Mouse (Mus musculus) kidney, embryonic 14.5 days (tissue): ENCODE results near the gene Apoc2. TPM values are rescaled to one million over a fixed set of nuclear protein-coding genes. Genes with fewer than 3 reads are reported as not detected.

Experiments used
- ATAC-seq: fragments of 200-750 bp; cut with Nextera tagmentation; 2 replicates; pipeline ENCODE4 v1.8.0; 2017; ENCODE audit warnings: moderate number of reproducible peaks, mild to moderate bottlenecking, moderate TSS enrichment, moderate library complexity; ENCODE audit not compliant: low FRiP score, low TSS enrichment
- H3K27ac ChIP-seq: fragments of 300-500 bp; sonication (generic); 2 replicates; pipeline ENCODE4 v1.5.1; 2014; ENCODE audit warnings: low read depth, mild to moderate bottlenecking, low read length, moderate library complexity, mixed read lengths
- H3K27me3 ChIP-seq: fragments of 300-500 bp; sonication (generic); 2 replicates; pipeline ENCODE4 v1.6.1; 2014; ENCODE audit warnings: mild to moderate bottlenecking, low read length; ENCODE audit not compliant: control insufficient read depth, insufficient read depth
- H3K36me3 ChIP-seq: fragments of 300-500 bp; sonication (generic); 2 replicates; pipeline ENCODE4 v1.6.1; 2014; ENCODE audit warnings: low read length, mixed read lengths; ENCODE audit not compliant: control insufficient read depth, insufficient read depth
- H3K4me1 ChIP-seq: fragments of 300-500 bp; sonication (generic); 2 replicates; pipeline ENCODE4 v1.6.1; 2014; ENCODE audit warnings: low read length, mixed read lengths; ENCODE audit not compliant: control insufficient read depth, insufficient read depth
- H3K4me2 ChIP-seq: fragments of 300-500 bp; sonication (generic); replicated peaks from 2 replicates; pipeline ENCODE4 v1.6.1; 2014; ENCODE audit warnings: low read depth, mild to moderate bottlenecking, low read length
- H3K4me3 ChIP-seq: fragments of 300-500 bp; sonication (generic); 2 replicates; pipeline ENCODE4 v1.5.1; 2014; ENCODE audit warnings: mild to moderate bottlenecking, low read length
- H3K9ac ChIP-seq: fragments of 300-500 bp; sonication (generic); 2 replicates; pipeline ENCODE4 v1.6.1; 2014; ENCODE audit warnings: low read depth, mild to moderate bottlenecking, low read length, moderate library complexity
- H3K9me3 ChIP-seq: fragments of 300-500 bp; sonication (generic); 2 replicates; pipeline ENCODE4 v1.6.1; 2016; ENCODE audit warnings: low read length; ENCODE audit not compliant: control insufficient read depth
- WGBS: fragments of 180-500 bp; shearing (Covaris S2); extraction: QIAGEN DNeasy Blood & Tissue Kit; methylation state at CpG from one replicate; pipeline ENCODE4 v1.1.7; 2014; 5-methylcytosine and 5-hydroxymethylcytosine counted together
- polyA plus RNA-seq: library from polyadenylated mRNA; unstranded; fragments of >200 nt; fragmentation: Nextera tagmentation; extraction: Ambion mirVana; gene quantifications from 2 replicates; pipeline ENCODE4 v1.2.1, GENCODE M21; 2014

Apoc2 gene
- polyA plus RNA-seq, 1 experiment from 2014 or later: 1.2 TPM

DNA sequence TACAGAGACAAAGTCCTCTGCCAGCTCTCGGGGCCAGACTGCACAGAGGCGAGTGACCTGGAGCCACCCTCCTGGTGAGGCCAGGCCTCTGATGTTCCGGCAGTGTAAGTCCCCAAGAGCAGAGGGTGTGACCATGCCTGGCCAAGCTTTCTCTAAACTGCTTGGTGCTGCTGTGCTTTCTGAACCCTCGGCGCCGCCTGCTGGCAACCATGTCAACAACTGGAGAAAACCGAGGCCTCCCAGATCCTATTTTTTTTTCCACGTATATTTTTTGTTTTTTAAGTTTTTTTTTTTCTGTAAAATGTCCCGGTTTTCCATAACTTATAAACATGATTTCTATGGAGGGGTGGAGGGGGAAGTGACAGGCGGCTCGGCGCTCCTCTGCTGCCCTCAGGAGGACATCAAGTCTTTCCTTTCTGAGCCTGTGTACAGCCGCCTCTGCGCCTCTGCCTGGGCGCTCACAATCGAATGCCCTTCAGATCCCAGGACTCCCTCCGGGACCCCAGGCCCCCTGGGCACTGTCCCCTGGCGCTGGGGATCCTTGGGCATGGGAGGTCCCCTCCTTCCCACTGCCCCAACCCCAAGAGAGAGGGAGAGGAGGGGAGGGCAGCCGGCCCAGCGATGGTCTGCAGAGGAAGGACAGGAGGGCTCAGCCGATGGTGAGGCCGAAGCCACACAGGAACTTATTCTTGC is 23.5 kb upstream of the Apoc2 start:
- Histone ChIP-seq H3K27ac (peak overlapping the region; percentile 30; the same call in 1 of the 2 replicates), H3K9me3 (no peaks in the 10 kb centered on the region), H3K4me3 (no peak overlapping the region), H3K4me2 (no peak overlapping the region), H3K4me1 (peaks cover 8% of the 10 kb centered on the region; the same call in 1 of the 2 replicates), H3K27me3 (no peaks in the 10 kb centered on the region), H3K36me3 (peaks cover 31% of the 10 kb centered on the region), H3K9ac (peak overlapping the region; percentile 28; the same call in 1 of the 2 replicates)
- peak; percentile 65 for ATAC-seq
- WGBS: 32% methylated on average over 22 of the region's 22 CpGs

DNA sequence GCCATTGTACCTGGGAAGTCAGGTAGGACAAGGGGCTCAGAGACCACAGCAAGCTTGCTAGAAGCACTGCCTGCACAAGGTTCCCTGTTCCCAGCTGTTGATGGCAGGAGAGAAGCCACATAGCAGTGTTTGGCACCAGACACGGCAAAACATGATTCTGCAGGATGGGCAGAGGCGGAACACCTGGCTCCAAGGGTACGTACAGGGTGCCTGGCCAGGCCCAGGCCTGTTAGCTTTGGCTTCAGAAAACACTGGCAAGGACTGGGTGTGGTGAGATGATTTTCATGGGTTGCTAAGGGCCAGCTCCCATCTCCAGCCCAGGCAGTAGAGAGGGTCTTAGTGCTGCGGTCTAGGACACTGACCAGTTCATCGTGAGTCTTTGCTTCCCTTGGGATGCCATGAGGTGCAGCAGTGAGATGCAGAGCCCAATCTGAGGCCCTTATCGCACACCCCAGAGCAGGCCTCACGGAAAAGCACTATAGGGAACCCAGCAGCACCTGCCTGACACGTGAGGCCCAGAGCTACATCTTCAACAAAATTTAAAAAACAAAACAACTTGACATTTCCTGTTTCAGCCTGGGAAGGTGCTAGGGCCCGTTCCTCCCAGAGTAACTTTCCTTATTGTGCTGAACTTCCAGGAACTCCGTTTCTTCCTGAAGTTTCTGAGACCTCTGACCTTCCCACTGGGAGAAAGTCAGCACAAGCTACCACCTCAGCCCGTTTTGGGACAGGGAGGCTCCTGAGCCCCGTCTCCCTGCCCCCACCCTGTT is 22.7 kb upstream of the Apoc2 start:
- Histone ChIP-seq H3K27me3 (no peaks in the 10 kb centered on the region), H3K9me3 (no peaks in the 10 kb centered on the region), H3K4me1 (peaks cover 8% of the 10 kb centered on the region; the same call in 1 of the 2 replicates), H3K27ac (peak overlapping the region; percentile 30; the same call in 1 of the 2 replicates), H3K36me3 (peaks cover 29% of the 10 kb centered on the region), H3K4me2 (no peak overlapping the region), H3K9ac (peak overlapping the region; percentile 28; the same call in 1 of the 2 replicates), H3K4me3 (no peak overlapping the region)
- no peak for ATAC-seq
- WGBS: 67% methylated on average over 12 of the region's 12 CpGs

DNA sequence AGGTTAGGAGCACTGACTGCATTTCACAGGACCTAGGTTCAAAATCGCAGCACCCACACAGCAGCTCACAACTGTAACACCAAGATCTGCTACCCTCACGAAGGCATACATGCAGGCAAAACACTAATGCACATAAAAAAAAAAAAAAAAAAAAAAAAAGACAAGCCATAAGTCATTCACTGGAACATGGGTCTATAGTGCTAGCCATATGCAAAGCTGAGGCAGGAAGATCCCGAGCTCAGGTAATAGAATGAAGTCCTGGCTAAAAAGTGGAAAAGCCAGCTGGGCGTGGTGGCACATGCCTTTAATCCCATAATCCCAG is 22.0 kb upstream of the Apoc2 start:
- Histone ChIP-seq H3K27me3 (no peaks in the 10 kb centered on the region), H3K9ac (no peak overlapping the region), H3K4me1 (peaks cover 11% of the 10 kb centered on the region; the same call in 1 of the 2 replicates), H3K4me3 (no peak overlapping the region), H3K27ac (no peak overlapping the region), H3K9me3 (no peaks in the 10 kb centered on the region), H3K4me2 (no peak overlapping the region), H3K36me3 (peaks cover 29% of the 10 kb centered on the region)
- 71% methylated on average over 4 of the region's 4 CpGs for WGBS
- no peak for ATAC-seq

DNA sequence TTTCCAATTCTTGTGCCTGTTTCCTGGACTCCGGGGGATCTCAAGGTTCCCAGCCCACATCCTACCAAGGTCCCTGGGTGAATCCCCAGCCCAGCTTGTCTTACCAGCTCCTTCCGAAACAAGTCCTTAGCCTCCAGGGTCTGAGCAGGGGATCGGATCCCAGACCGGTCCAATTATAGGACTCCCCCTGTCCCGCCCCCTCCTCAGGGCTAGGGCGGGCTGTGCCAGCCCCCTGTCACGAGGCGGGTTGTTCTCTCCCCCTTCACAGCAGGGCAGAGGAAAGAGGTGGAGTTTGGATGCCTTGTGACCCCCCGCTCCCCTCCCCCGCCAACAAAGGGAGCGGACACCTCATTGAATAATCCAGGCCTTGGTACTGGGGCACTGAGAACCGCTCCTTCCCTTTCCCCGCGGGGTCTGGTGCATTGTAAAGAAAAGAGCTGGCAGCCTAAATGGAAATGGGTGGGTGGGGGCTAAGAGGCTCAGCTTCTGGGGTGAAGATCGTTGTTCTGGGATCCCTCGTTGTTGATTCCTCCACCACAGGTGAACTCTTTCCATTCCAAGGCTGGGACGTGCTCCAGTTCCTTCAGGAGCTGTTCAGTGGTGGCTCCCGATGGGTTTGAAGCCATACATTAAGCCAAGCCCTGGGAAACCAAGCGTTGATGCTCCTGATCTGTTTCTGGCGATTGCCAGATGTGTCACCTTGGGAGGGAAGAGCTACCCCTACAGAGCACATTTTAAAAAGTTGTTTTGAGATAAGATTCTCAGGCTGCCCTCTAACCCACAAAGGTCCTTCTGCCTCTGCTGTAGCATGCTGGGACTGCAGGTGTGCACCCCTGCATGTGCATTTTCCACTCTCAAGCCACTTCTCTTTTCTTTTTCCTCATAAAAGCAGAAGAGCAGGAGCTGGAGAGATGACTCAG is 21.4 kb upstream of the Apoc2 start, which contains the start of gene Apoe:
Apoe (minus strand) TSS at position 282 of the 920 bp plus-strand sequence.
- peak within 1 kb of the TSS; percentile 21 for H3K4me3 ChIP-seq
- peak within 1 kb of the TSS; percentile 46 for H3K9ac ChIP-seq
- peak within 1 kb of the TSS; percentile 60 for H3K4me2 ChIP-seq
- WGBS: 3% methylated on average over 20 of the region's 20 CpGs
- H3K27ac ChIP-seq: 0 out of 2 replicates have a peak within 1 kb of the TSS, but pooled peaks have one; percentile 6
- peaks cover 12% of the 10 kb centered on the region; the same call in 1 of the 2 replicates for H3K4me1 ChIP-seq
- ATAC-seq: peak; percentile 36
- no peaks in the 10 kb centered on the region for H3K9me3 ChIP-seq
- peaks cover 24% of the 10 kb centered on the region for H3K36me3 ChIP-seq
- H3K27me3 ChIP-seq: no peaks in the 10 kb centered on the region

DNA sequence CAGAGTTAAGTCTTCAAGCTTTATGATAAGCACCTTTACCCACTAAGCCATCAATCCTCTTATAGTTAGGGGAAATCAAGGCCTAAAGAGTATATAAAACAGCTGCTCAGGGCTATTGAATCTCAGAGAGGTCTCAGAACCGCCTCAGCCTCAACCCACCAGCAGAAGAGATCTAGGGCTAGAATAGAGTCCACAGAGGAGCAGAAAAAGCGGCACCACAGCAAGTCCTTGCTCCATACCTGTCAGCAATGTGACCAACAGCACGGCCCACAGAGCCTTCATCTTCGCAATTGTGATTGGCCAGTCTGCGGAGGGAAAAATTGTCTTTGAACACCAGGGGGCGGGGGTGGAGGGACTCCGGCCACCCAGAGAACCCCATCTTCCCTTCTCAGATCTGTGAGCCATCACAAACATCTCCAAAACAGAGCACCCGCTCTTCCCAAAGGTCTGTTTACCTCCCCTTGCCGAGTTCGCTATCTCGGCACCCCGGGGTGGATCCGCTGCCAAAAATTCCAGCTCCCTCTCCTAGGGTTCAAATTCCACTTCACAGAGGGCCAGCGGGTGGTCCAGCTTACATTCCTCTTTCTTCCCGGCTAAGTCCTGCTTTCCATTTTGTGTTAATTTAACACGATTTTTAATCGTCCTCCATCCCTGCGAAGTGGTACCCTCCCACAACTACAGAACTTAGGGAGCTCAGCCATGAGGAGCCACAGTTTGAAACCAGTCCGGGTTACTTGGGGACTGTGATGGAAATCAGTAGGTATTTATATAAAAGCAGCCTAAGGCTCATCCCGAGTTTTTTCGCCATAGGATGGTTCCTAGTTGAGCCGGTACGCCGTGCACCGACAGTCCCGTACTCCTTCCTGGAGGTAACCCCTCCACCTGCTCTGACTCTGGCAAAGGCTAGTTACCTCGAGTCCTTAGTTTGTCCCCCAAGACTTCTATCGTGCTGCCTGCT is 20.5 kb upstream of the Apoc2 start:
- no peaks in the 10 kb centered on the region for H3K9me3 ChIP-seq
- H3K4me2 ChIP-seq: peak overlapping the region; percentile 60
- ATAC-seq: peak; percentile 8; the same call in 1 of the 2 replicates
- H3K36me3 ChIP-seq: peaks cover 16% of the 10 kb centered on the region
- no peaks in the 10 kb centered on the region for H3K27me3 ChIP-seq
- peak overlapping the region; percentile 46 for H3K9ac ChIP-seq
- H3K27ac ChIP-seq: 0 out of 2 replicates have a peak overlapping the region, but pooled peaks have one; percentile 6
- WGBS: 1% methylated on average over 28 of the region's 28 CpGs
- H3K4me3 ChIP-seq: peak overlapping the region; percentile 21
- peaks cover 16% of the 10 kb centered on the region; the same call in 1 of the 2 replicates for H3K4me1 ChIP-seq

DNA sequence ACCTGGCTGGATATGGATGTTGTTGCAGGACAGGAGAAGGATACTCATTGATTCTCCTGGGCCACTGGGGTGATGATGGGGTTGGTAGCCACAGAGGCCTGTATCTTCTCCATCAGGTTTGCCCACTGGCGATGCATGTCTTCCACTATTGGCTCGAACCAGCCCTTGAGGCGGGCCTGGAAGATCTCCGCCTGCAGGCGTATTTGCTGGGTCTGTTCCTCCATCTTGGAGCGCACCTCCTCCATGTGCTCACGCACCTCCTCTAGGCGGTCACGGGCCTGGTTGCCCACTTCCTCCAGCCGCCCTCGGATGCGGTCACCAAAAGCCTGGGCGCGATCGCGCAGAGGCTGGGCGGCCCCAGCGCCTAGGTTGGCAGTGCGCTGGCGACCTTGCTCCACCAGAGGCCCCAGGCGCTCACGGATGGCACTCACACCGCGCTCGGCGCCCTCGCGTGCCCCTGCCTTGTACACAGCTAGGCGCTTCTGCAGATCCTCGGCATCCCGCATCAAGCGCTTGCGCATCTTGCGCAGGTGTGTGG is 18.7 kb upstream of the Apoc2 start:
- no peaks in the 10 kb centered on the region for H3K36me3 ChIP-seq
- H3K27me3 ChIP-seq: no peaks in the 10 kb centered on the region
- no peak overlapping the region for H3K9ac ChIP-seq
- ATAC-seq: no peak
- WGBS: 97% methylated on average over 34 of the region's 34 CpGs
- H3K27ac ChIP-seq: no peak overlapping the region
- H3K9me3 ChIP-seq: no peaks in the 10 kb centered on the region
- peaks cover 23% of the 10 kb centered on the region; the same call in 1 of the 2 replicates for H3K4me1 ChIP-seq
- H3K4me2 ChIP-seq: no peak overlapping the region
- no peak overlapping the region for H3K4me3 ChIP-seq

DNA sequence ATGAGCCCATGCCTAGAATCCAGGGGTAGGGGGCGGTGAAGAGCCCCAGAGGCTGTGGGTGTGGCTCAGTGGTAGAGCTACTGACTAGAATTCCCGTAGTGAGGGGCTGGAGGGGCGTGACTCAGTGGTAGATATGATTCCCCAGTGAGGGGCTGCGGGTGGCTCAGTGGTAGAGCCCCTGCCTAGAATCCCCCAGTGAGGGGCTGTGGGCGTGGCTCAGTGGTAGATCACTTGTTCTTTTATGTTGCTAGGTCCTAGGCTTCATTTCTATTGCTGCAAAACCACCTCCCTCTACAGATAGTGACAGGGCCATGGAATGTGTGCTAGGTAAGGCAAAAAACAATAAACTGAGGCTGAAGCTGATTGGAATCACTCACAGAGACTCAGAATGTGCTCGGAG is 18.1 kb upstream of the Apoc2 start:
- Histone ChIP-seq H3K9ac (no peak overlapping the region), H3K4me1 (peaks cover 23% of the 10 kb centered on the region; the same call in 1 of the 2 replicates), H3K27me3 (no peaks in the 10 kb centered on the region), H3K36me3 (no peaks in the 10 kb centered on the region), H3K4me2 (no peak overlapping the region), H3K27ac (no peak overlapping the region), H3K9me3 (no peaks in the 10 kb centered on the region), H3K4me3 (no peak overlapping the region)
- ATAC-seq: no peak
- 89% methylated on average over 6 of the region's 6 CpGs for WGBS
